8 mouse cellular contexts compared by ENCODE assay signal in the genomic region with DNA sequence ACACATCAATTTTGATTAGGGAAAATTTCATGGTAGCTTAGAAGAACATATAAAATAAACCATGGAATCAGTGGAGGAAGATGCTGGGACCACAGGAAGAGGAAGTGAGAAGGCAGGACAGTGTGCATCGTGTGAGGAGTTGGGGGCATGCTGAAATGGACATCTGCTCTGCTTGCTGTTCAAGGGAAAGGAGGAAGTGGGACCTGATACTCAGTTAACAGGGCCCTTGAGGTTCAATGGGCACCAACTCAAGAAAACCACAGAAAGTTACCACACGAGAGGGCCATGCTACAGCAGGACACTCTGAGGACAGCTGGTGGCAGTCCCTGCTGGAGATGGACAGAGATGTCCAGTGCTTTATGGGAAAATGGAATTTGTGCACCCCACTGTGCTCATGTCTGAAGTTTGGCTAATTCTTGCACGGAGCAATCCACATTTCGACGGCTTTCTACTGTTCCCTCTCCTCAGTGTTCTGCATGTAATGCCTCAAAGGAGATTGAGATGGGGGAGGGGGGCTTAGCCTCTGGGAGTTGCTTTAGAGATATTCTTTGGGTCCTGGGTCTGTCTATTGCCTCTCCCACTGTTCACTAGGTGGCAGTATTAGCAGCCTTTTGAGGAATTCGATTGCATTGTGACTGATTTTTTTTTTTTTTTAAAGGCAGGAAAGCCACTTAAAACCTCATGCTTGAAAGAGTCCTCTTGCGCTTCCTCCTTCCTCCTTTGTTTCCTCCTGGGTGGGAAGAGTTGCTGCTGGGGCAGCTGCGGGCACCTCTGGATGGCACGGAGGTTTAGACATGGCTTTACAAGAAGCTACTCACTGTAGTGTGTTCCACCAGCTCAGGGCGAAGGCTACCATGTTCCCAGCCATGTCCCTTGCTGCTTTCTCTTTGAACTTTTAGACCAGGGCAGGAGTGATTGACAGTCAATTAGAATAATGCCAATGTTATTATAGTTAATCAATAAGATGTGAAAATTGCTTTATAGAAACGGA.
DNase-seq lines count a peak whose midpoint lies in the region; ATAC-seq lines count a peak whose summit lies in the region.

No protein-coding gene starts in this region.

- no peaks in the 10 kb centered on the region for H3K36me3 ChIP-seq in limb, embryonic 13.5 days
- H3K36me3 ChIP-seq in neural tube, embryonic 11.5 days (ENCODE audit: control insufficient read depth, insufficient read depth, low read length): no peaks in the 10 kb centered on the region

- 45% methylated on average over 11 of the region's 11 CpGs for WGBS in limb, embryonic 13.5 days
- 56% methylated on average over 11 of the region's 11 CpGs for WGBS in neural tube, embryonic 11.5 days

- no peak overlapping the region for H3K4me3 ChIP-seq in limb, embryonic 13.5 days
- no peak overlapping the region for H3K4me3 ChIP-seq in neural tube, embryonic 11.5 days (ENCODE audit: low read depth, low read length)

- H3K4me2 ChIP-seq in limb, embryonic 13.5 days (replicated peaks): no peak overlapping the region
- H3K4me2 ChIP-seq in neural tube, embryonic 11.5 days (ENCODE audit: low read depth): no peak overlapping the region

- H3K27ac ChIP-seq in limb, embryonic 13.5 days: no peak overlapping the region
- no peak overlapping the region for H3K27ac ChIP-seq in neural tube, embryonic 11.5 days (ENCODE audit: low read depth, low read length)

- H3K27me3 ChIP-seq in limb, embryonic 13.5 days: no peaks in the 10 kb centered on the region
- no peaks in the 10 kb centered on the region for H3K27me3 ChIP-seq in neural tube, embryonic 11.5 days (ENCODE audit: control insufficient read depth, insufficient read depth, low read length)

- peaks cover 16% of the 10 kb centered on the region; the same call in 1 of the 2 replicates for H3K4me1 ChIP-seq in limb, embryonic 13.5 days
- H3K4me1 ChIP-seq in neural tube, embryonic 11.5 days (ENCODE audit: control insufficient read depth, insufficient read depth, low read length): no peaks in the 10 kb centered on the region

- no peaks in the 10 kb centered on the region for H3K9me3 ChIP-seq in limb, embryonic 13.5 days
- no peaks in the 10 kb centered on the region for H3K9me3 ChIP-seq in neural tube, embryonic 11.5 days (ENCODE audit: control insufficient read depth, low read length)

- H3K9ac ChIP-seq in limb, embryonic 13.5 days: no peak overlapping the region
- H3K9ac ChIP-seq in neural tube, embryonic 11.5 days (ENCODE audit: low read length): no peak overlapping the region

- ATAC-seq in hematopoietic stem cell, adult 5-6 weeks (replicated peaks in 1 of 2; ENCODE audit: insufficient read depth in 1 of 2, low FRiP score in 2 of 2, low TSS enrichment in 1 of 2, low read depth in 1 of 2, poor library complexity in 2 of 2, severe bottlenecking in 2 of 2): peak; percentile 53 to 70; a peak in 3 of 4 replicates
- ATAC-seq in limb, embryonic 13.5 days (ENCODE audit: low FRiP score, low read depth): peak; percentile 59; the same call in 1 of the 2 replicates
- peak; percentile 61; the same call in 1 of the 2 replicates for ATAC-seq in neural tube, embryonic 11.5 days (ENCODE audit: insufficient read depth, low FRiP score, low TSS enrichment)
- ATAC-seq in erythroid progenitor cell, adult 5-6 weeks (replicated peaks; ENCODE audit: low FRiP score, poor library complexity, severe bottlenecking): no peak

- DNase-seq in adrenal gland, adult 2 months: peak; percentile 25
- DNase-seq in adrenal gland, adult 8-10 months: no peak
- peak; percentile 15 for DNase-seq in urinary bladder, postnatal 14 days (ENCODE audit: low spot score)
- no peak for DNase-seq in urinary bladder, postnatal 25 days (ENCODE audit: low spot score)
- peak; percentile 54 for DNase-seq in neural tube, embryonic 11.5 days (ENCODE audit: low spot score)

Comparison
In these comparisons a context has a peak if more than half of its experiments do, and no peak if none do; other contexts are left out.
1. DNase-seq: peak in adrenal gland, adult 2 months (single experiment), urinary bladder, postnatal 14 days (single experiment) and neural tube, embryonic 11.5 days (single experiment); none in adrenal gland, adult 8-10 months (single experiment) and urinary bladder, postnatal 25 days (single experiment).